Mouse (Mus musculus): ENCODE data around the gene Sec24a. TPM values are rescaled to one million over a fixed set of nuclear protein-coding genes. Genes with fewer than 3 reads are reported as not detected.

Sec24a gene
- polyA plus RNA-seq, 1 experiment from 2014 or later, result 12.6 TPM

DNA sequence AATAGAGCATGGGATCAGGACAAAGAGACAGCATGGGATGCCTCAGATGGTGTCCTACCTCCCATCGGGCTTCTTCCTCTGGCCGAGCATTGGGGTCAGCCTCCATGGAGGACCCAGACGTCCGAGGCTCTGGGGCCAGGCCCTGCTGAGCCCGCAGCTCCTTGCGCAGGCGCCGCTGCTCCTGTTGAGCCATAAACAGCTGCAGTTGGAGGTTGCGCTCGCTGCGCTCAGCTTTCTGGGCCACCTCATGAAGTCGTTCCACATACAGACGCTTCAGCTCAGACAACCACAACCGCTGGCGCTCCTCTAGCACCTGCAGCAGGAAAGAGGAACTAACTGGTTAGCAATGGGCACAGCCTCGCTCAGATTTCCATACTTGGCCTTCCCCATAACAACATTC, 119.2 kb downstream of the Sec24a start:
- no peak overlapping the region for H3K27ac ChIP-seq
- peaks cover 3% of the 10 kb centered on the region; the same call in 1 of the 2 replicates for H3K27me3 ChIP-seq
- no peak overlapping the region for H3K9ac ChIP-seq
- H3K4me1 ChIP-seq, result peaks cover 48% of the 10 kb centered on the region
- WGBS, result 71% methylated on average over 16 of the region's 16 CpGs
- H3K4me2 ChIP-seq, result no peak overlapping the region
- H3K36me3 ChIP-seq, result peaks cover 10% of the 10 kb centered on the region
- H3K4me3 ChIP-seq, result no peak overlapping the region
- H3K9me3 ChIP-seq, result no peaks in the 10 kb centered on the region
- ATAC-seq (ENCODE audit: borderline replicate concordance, extremely low read depth, low FRiP score, low TSS enrichment), result no peak

GRCm38 (mm10) chr11:51643761-51644160, 119.7 kb downstream of the Sec24a start:
- no peak overlapping the region for H3K9ac ChIP-seq
- H3K27me3 ChIP-seq, result no peaks in the 10 kb centered on the region
- no peak overlapping the region for H3K4me3 ChIP-seq
- no peak overlapping the region for H3K4me2 ChIP-seq
- no peaks in the 10 kb centered on the region for H3K9me3 ChIP-seq
- peaks cover 43% of the 10 kb centered on the region for H3K4me1 ChIP-seq
- 46% methylated on average over 15 of the region's 15 CpGs for WGBS
- no peak for ATAC-seq (ENCODE audit: borderline replicate concordance, extremely low read depth, low FRiP score, low TSS enrichment)
- peaks cover 10% of the 10 kb centered on the region for H3K36me3 ChIP-seq
- peak overlapping the region; percentile 22; the same call in 1 of the 2 replicates for H3K27ac ChIP-seq

DNA sequence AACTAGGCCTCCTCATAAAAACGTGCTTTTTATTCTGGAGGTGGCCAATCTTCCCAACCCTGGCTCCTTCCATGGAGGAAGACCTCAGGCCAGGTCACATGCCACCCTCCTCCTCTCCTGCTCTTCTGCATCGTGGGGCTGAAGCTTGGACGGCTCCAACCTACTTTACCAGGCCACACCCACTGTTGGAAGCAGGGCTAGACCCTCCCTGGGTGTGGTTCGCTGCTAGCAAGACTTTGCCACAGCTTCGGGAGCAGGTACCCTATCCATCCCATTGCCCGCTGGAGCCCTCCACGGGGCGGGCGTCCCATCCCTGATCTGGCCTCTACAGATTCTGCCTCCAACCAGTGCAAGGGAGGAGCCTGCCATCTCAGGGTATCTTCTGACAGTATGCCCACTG, 120.2 kb downstream of the Sec24a start:
- WGBS, result 68% methylated on average over 9 of the region's 9 CpGs
- H3K36me3 ChIP-seq, result peaks cover 10% of the 10 kb centered on the region
- H3K9me3 ChIP-seq, result no peaks in the 10 kb centered on the region
- H3K4me1 ChIP-seq, result peaks cover 38% of the 10 kb centered on the region
- no peak for ATAC-seq (ENCODE audit: borderline replicate concordance, extremely low read depth, low FRiP score, low TSS enrichment)
- no peak overlapping the region for H3K9ac ChIP-seq
- no peak overlapping the region for H3K4me3 ChIP-seq
- H3K4me2 ChIP-seq, result no peak overlapping the region
- H3K27me3 ChIP-seq, result no peaks in the 10 kb centered on the region
- H3K27ac ChIP-seq, result peak overlapping the region; percentile 22; the same call in 1 of the 2 replicates

Other genes starting within 250 kb of the Sec24a start
- 18.1 and 20.8 TPM in 2 replicates for gene Phykpl, start 178.9 kb downstream of the Sec24a start, polyA plus RNA-seq (2015; fragmentation: Nextera tagmentation; extraction: Ambion mirVana)
- 465 and 488 TPM in 2 replicates for gene Hnrnpab, start 156.8 kb downstream of the Sec24a start, polyA plus RNA-seq (2015; fragmentation: Nextera tagmentation; extraction: Ambion mirVana)
- 126 and 144 TPM in 2 replicates for gene Nhp2, start 143.9 kb downstream of the Sec24a start, polyA plus RNA-seq (2015; fragmentation: Nextera tagmentation; extraction: Ambion mirVana)
- 43.7 and 43.8 TPM in 2 replicates for gene Rmnd5b, start 127.7 kb downstream of the Sec24a start, polyA plus RNA-seq (2015; fragmentation: Nextera tagmentation; extraction: Ambion mirVana)
- 46.2 and 46.6 TPM in 2 replicates for gene N4bp3, start 112.8 kb downstream of the Sec24a start, polyA plus RNA-seq (2015; fragmentation: Nextera tagmentation; extraction: Ambion mirVana)
- 2.7 and 3.9 TPM in 2 replicates for gene D930048N14Rik, start 112.7 kb downstream of the Sec24a start, polyA plus RNA-seq (2015; fragmentation: Nextera tagmentation; extraction: Ambion mirVana)
- gene 0610009B22Rik, start 74.8 kb downstream of the Sec24a start, polyA plus RNA-seq (2015; fragmentation: Nextera tagmentation; extraction: Ambion mirVana), result 98.9 and 99.4 TPM in 2 replicates
- 104 and 120 TPM in 2 replicates for gene Sar1b, start 53 bp upstream of the Sec24a start, polyA plus RNA-seq (2015; fragmentation: Nextera tagmentation; extraction: Ambion mirVana)
- gene Jade2, start 94.0 kb upstream of the Sec24a start, polyA plus RNA-seq (2015; fragmentation: Nextera tagmentation; extraction: Ambion mirVana), result 2.3 and 2.4 TPM in 2 replicates
- 102 and 109 TPM in 2 replicates for gene Cdkn2aipnl, start 204.0 kb upstream of the Sec24a start, polyA plus RNA-seq (2015; fragmentation: Nextera tagmentation; extraction: Ambion mirVana)
- 214 and 215 TPM in 2 replicates for gene Ube2b, start 237.1 kb upstream of the Sec24a start, polyA plus RNA-seq (2015; fragmentation: Nextera tagmentation; extraction: Ambion mirVana)
- 6.5 and 7.0 TPM in 2 replicates for gene Cdkl3, start 240.6 kb upstream of the Sec24a start, polyA plus RNA-seq (2015; fragmentation: Nextera tagmentation; extraction: Ambion mirVana)

Measured in lung, embryonic 15.5 days (tissue).